Mouse (Mus musculus) midbrain, postnatal 0 days (tissue): ENCODE data around the gene Lyrm1. TPM values are rescaled to one million over a fixed set of nuclear protein-coding genes. Genes with fewer than 3 reads are reported as not detected.

Experiments
- ATAC-seq: fragments of 200-750 bp; cut with Nextera tagmentation; 2 replicates; pipeline ENCODE4 v1.8.0; 2017; ENCODE audit warnings: moderate number of reproducible peaks, mild to moderate bottlenecking, moderate TSS enrichment, moderate library complexity; ENCODE audit not compliant: low FRiP score
- DNase-seq: peaks from one replicate; pipeline ENCODE4 v3.0.0-alpha.2; 2015; ENCODE audit warnings: low spot score
- H3K27ac ChIP-seq: fragments of 300-500 bp; sonication (generic); 2 replicates; pipeline ENCODE4 v1.5.1; 2014; ENCODE audit warnings: low read depth, mild to moderate bottlenecking, low read length, mixed read lengths
- H3K27me3 ChIP-seq: fragments of 300-500 bp; sonication (generic); 2 replicates; pipeline ENCODE4 v1.6.1; 2014; ENCODE audit warnings: low read length, control low read depth, mixed read lengths; ENCODE audit not compliant: insufficient read depth
- H3K36me3 ChIP-seq: fragments of 300-500 bp; sonication (generic); 2 replicates; pipeline ENCODE4 v1.6.1; 2014; ENCODE audit warnings: low read length, control low read depth, mixed read lengths; ENCODE audit not compliant: insufficient read depth
- H3K4me1 ChIP-seq: fragments of 300-500 bp; sonication (generic); 2 replicates; pipeline ENCODE4 v1.6.1; 2014; ENCODE audit warnings: mild to moderate bottlenecking, control low read depth, antibody characterized with exemption, low read length, mixed read lengths; ENCODE audit not compliant: insufficient read depth
- H3K4me2 ChIP-seq: fragments of 300-500 bp; sonication (generic); 2 replicates; pipeline ENCODE4 v1.6.1; 2014; ENCODE audit warnings: low read depth, mild to moderate bottlenecking, low read length, mixed read lengths; ENCODE audit not compliant: poor library complexity, severe bottlenecking
- H3K4me3 ChIP-seq: fragments of 300-500 bp; sonication (generic); 2 replicates; pipeline ENCODE4 v1.5.1; 2014; ENCODE audit warnings: low read depth, mild to moderate bottlenecking, low read length, moderate library complexity
- H3K9ac ChIP-seq: fragments of 300-500 bp; sonication (generic); replicated peaks from 2 replicates; pipeline ENCODE4 v1.6.1; 2014; ENCODE audit warnings: mild to moderate bottlenecking, low read length, moderate library complexity, mixed read lengths; ENCODE audit not compliant: poor library complexity, severe bottlenecking
- H3K9me3 ChIP-seq: fragments of 300-500 bp; sonication (generic); 2 replicates; pipeline ENCODE4 v1.6.1; 2016; ENCODE audit warnings: low read length, control low read depth
- CTCF ChIP-seq: IDR thresholded peaks from 2 replicates; pipeline ENCODE4 v1.5.1; 2016; ENCODE audit warnings: antibody characterized with exemption, mild to moderate bottlenecking
- WGBS: fragments of 180-500 bp; shearing (Covaris S2); extraction: QIAGEN DNeasy Blood & Tissue Kit; methylation state at CpG from one replicate; pipeline ENCODE4 v1.1.7; 2014; 5-methylcytosine and 5-hydroxymethylcytosine counted together
- polyA plus RNA-seq: library from polyadenylated mRNA; unstranded; fragments of >200 nt; fragmentation: Nextera tagmentation; extraction: Ambion mirVana; gene quantifications from 2 replicates; pipeline ENCODE4 v1.2.1, GENCODE M21; 2015
- total RNA-seq: library from RNA; depleted of rRNA; stranded (reverse); fragments of >200 nt; gene quantifications from 2 replicates; pipeline ENCODE4 v1.2.3, GENCODE M21; 2014

Gene Lyrm1
- total and polyA plus RNA-seq, 2 experiments from 2014 or later = 5.9 to 25.5 TPM

DNA sequence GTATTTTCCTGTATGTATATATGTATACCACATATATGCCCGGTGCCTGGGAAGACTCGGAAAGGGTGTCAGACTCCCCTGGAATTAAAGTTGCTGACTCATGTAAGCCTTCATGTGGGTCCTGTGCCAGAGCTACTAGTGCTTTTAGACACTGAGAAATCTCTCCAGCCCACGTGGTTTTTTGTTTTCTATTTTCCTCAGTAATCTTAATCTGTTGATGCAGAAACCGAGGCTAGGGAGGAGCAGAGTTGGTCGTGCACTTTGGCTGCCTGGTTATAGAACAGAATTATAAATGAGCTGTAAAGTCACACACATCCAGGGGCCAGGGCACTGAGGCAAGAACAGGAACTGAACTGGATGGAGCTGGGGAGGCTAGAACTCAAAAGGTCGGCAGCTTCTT lies 64.3 kb downstream of the Lyrm1 start:
- no peaks in the 10 kb centered on the region for H3K36me3 ChIP-seq

DNA sequence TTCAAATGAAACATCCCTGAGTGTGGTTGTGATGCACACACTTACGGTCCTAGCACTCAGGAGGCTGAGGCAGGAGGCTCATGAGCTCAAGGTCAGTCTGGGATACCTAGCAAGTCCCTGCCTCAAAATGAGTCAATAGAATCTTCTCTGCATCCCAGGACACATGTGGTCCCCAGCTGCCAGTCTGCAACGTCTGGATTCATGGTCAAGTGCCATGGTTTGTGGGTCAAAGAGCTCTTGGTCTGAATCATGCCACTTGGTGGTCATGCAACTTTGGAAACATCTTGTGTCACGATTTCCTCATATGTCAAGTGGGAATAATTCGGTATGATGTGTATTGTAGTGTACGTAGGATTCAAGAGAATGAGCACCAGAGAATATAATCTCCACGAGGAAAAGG lies 64.9 kb downstream of the Lyrm1 start:
- Histone ChIP-seq H3K4me1 (no peaks in the 10 kb centered on the region), H3K27me3 (no peaks in the 10 kb centered on the region), H3K4me3 (no peak overlapping the region), H3K36me3 (no peaks in the 10 kb centered on the region), H3K4me2 (no peak overlapping the region), H3K27ac (no peak overlapping the region), H3K9ac (no peak overlapping the region), H3K9me3 (no peaks in the 10 kb centered on the region)
- ATAC-seq (no peak), DNase-seq (no peak)
- 86% methylated on average over 6 of the region's 6 CpGs for WGBS
- TF ChIP-seq CTCF = no peak

More for the DNA sequence above, 64.3 kb downstream of the Lyrm1 start:
- ATAC-seq = no peak
- no peak overlapping the region for H3K9ac ChIP-seq
- H3K4me1 ChIP-seq = no peaks in the 10 kb centered on the region
- no peak overlapping the region for H3K27ac ChIP-seq
- H3K4me2 ChIP-seq = no peak overlapping the region
- H3K27me3 ChIP-seq = no peaks in the 10 kb centered on the region
- 79% methylated on average over 6 of the region's 6 CpGs for WGBS
- TF ChIP-seq CTCF = no peak
- H3K9me3 ChIP-seq = no peaks in the 10 kb centered on the region
- no peak overlapping the region for H3K4me3 ChIP-seq
- DNase-seq = no peak

DNA sequence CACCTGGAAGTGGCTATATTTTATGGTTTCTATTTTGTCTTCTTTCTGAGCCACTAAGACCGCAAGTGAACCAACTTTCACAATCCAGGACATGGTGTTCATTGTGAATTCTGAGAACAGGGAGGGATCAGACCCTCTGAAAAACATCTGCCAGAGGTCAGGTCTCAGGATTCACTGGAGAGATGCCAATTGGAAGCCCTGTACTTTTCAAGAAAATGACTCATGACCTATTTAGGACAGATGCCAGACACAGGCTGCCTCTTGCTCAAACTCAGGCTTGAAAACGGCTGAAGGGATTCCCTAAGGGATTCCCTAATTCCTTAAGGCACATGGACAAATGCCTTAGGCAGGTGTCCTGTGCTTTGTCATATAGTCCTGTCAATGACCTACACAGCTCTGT lies 65.4 kb downstream of the Lyrm1 start:
- H3K4me2 ChIP-seq = no peak overlapping the region
- H3K4me3 ChIP-seq = no peak overlapping the region
- H3K36me3 ChIP-seq = no peaks in the 10 kb centered on the region
- no peak for TF ChIP-seq CTCF
- no peak overlapping the region for H3K9ac ChIP-seq
- DNase-seq (peak; percentile 5), ATAC-seq (no peak)
- H3K4me1 ChIP-seq = no peaks in the 10 kb centered on the region
- H3K27me3 ChIP-seq = no peaks in the 10 kb centered on the region
- H3K9me3 ChIP-seq = no peaks in the 10 kb centered on the region
- WGBS = 70% methylated on average over 2 of the region's 2 CpGs
- H3K27ac ChIP-seq = no peak overlapping the region

DNA sequence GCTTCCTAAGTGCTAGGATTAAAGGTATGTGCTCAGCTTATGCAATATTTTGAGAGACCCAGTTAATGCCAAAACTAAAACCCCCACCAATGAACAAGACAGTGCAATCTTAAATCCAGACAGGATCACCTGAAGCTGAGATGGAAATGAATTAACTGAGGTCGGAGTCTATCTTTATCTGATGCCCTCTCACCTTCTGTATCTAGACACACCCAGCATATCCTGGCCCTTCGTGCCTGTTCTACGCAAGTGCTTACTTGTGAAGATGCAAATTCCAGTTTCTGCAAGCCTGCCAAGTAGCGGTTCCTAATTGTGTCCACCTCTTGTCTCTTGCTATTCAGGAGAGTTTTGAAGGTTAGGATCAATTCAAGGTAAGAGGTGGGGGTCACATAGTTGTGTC lies 69.5 kb downstream of the Lyrm1 start:
- H3K4me1 ChIP-seq = no peaks in the 10 kb centered on the region
- H3K27ac ChIP-seq = no peak overlapping the region
- no peak overlapping the region for H3K9ac ChIP-seq
- TF ChIP-seq CTCF = no peak
- no peaks in the 10 kb centered on the region for H3K27me3 ChIP-seq
- no peak for ATAC-seq
- WGBS = 95% methylated on average over 4 of the region's 4 CpGs
- H3K9me3 ChIP-seq = no peaks in the 10 kb centered on the region
- no peak overlapping the region for H3K4me2 ChIP-seq
- no peak overlapping the region for H3K4me3 ChIP-seq
- H3K36me3 ChIP-seq = no peaks in the 10 kb centered on the region
- DNase-seq = no peak

DNA sequence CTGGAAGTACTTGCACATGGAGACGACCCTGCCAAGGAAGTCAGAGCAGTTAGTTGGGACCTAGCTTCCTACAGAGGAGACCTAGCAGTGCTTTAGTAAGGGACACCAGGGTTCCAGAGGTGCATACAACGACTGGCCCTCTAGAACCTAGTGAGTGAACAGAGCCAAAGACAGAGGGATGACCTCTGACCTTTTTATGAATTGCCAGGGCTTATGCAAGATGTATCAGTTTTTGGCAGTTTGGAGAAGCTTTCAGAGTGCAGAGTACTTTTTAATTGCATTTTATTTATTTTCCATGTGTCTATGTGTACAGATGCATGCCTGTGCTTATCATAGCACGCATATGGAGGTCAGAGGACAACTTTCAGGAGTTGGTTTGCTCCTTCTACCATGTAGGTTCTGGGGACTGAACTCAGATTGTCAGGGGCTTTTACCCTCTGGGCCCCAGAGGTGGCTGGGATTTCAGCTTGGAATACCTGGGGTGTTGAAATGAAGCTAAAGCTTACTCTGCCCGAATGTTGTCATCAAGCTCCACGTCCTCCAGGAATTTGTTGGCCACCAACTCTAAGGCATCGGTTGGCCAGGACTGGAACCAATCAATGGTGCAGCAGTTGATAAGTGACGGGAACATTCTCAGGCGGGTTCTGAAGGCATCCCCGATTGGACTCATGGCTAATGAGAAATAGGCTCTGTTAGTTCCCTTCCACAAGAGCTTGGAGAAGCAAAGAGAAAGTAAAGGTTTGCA lies 70.2 kb downstream of the Lyrm1 start:
- TF ChIP-seq CTCF = no peak
- Histone ChIP-seq H3K4me2 (no peak overlapping the region), H3K4me3 (no peak overlapping the region), H3K4me1 (no peaks in the 10 kb centered on the region), H3K27ac (no peak overlapping the region), H3K9me3 (no peaks in the 10 kb centered on the region), H3K36me3 (no peaks in the 10 kb centered on the region), H3K9ac (no peak overlapping the region), H3K27me3 (no peaks in the 10 kb centered on the region)
- ATAC-seq (no peak), DNase-seq (no peak)
- WGBS = 87% methylated on average over 9 of the region's 9 CpGs

DNA sequence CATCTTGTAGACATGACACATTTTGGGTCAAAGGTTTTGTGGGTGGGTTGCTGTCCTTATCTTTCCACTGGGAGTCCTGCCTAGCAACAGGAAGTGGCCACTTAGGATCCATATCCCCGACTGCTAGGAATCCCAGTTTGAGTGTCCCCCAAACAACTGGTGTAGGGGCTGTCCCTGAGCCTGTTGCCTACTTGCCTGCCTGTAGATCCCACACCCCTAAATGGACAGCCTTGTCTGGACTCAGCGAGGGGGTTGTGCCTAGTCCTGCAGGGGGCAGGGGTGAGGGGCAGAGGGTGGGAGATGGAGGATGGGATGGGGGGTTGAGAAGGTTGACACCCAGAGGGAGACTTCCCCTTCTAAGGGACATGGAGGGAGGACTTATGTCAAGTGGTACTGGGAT lies 73.7 kb downstream of the Lyrm1 start:
- H3K4me3 ChIP-seq = no peak overlapping the region
- H3K9me3 ChIP-seq = no peaks in the 10 kb centered on the region
- H3K27me3 ChIP-seq = no peaks in the 10 kb centered on the region
- H3K36me3 ChIP-seq = no peaks in the 10 kb centered on the region
- H3K27ac ChIP-seq = no peak overlapping the region
- H3K4me2 ChIP-seq = no peak overlapping the region
- 85% methylated on average over 2 of the region's 2 CpGs for WGBS
- no peaks in the 10 kb centered on the region for H3K4me1 ChIP-seq
- DNase-seq = no peak
- no peak overlapping the region for H3K9ac ChIP-seq
- ATAC-seq = no peak
- TF ChIP-seq CTCF = no peak
